Mouse (Mus musculus) right cerebral cortex, adult 2 months (tissue): Measurements from ENCODE around the gene Rab26.

Source experiments
- DNase-seq, 2 experiments: peaks; one replicate each; pipeline ENCODE4 v3.0.0; 2021 to 2022; ENCODE audit warnings: low spot score in 2 of 2

Rab26 gene

GRCm38 (mm10) chr17:24507806-24508460 is 26.1 kb downstream of the Rab26 start:
- no peak for DNase-seq

- no peak for DNase-seq
These were observed 26.8 kb downstream of the Rab26 start for GRCm38 (mm10) chr17:24507129-24507664.

- peak; percentile 68 to 80 for DNase-seq
These were observed 27.5 kb downstream of the Rab26 start for GRCm38 (mm10) chr17:24506332-24507070.

- no peak for DNase-seq
These were observed 28.6 kb downstream of the Rab26 start for GRCm38 (mm10) chr17:24505286-24505955.

GRCm38 (mm10) chr17:24504085-24504484 is 29.9 kb downstream of the Rab26 start:
- no peak for DNase-seq

GRCm38 (mm10) chr17:24502208-24502607 is 31.8 kb downstream of the Rab26 start:
- DNase-seq = no peak

GRCm38 (mm10) chr17:24496026-24496425 is 38.0 kb downstream of the Rab26 start:
- no peak for DNase-seq

- peak in 1 of 2 experiments; percentile 68 for DNase-seq
These were observed 38.6 kb downstream of the Rab26 start for GRCm38 (mm10) chr17:24495443-24495842.

- DNase-seq = peak in 1 of 2 experiments; percentile 72
These were observed 39.2 kb downstream of the Rab26 start for GRCm38 (mm10) chr17:24494627-24495335.

GRCm38 (mm10) chr17:24490399-24490798 is 43.6 kb downstream of the Rab26 start:
- no peak for DNase-seq

- no peak for DNase-seq
These were observed 44.6 kb downstream of the Rab26 start for GRCm38 (mm10) chr17:24489265-24490030.

GRCm38 (mm10) chr17:24488662-24489264 is 45.2 kb downstream of the Rab26 start:
- DNase-seq = no peak

- peak in 1 of 2 experiments; percentile 71 for DNase-seq
These were observed 45.8 kb downstream of the Rab26 start, which contains the start of gene Caskin1 for GRCm38 (mm10) chr17:24488186-24488661. Gene Caskin1, plus strand, starts transcription at chr17:24488601.

GRCm38 (mm10) chr17:24485090-24485860 is 48.7 kb downstream of the Rab26 start:
- DNase-seq = no peak

- DNase-seq = no peak
These were observed 50.5 kb downstream of the Rab26 start for GRCm38 (mm10) chr17:24483495-24483894.

GRCm38 (mm10) chr17:24481027-24481815 is 52.8 kb downstream of the Rab26 start:
- DNase-seq = no peak

GRCm38 (mm10) chr17:24480201-24480826 is 53.7 kb downstream of the Rab26 start:
- DNase-seq = no peak

- DNase-seq = no peak
These were observed 54.6 kb downstream of the Rab26 start for GRCm38 (mm10) chr17:24479431-24479830.
